ENCODE assay signal across 11 mouse cellular contexts in genomic region chr8:70857516-70857915, GRCm38 (mm10). TPM values are rescaled to one million over a fixed set of nuclear protein-coding genes. Genes with fewer than 3 reads are reported as not detected.
A peak's percentile ranks its signal among the peaks of the same experiment; 100 is the strongest.
DNase-seq lines count a peak whose midpoint lies in the region; ATAC-seq lines count a peak whose summit lies in the region.
"Had no signal": no experiment of that assay in that cellular context is flagged by ENCODE, and none has a peak within 500 bp of the region (broad histone marks: within the 10 kb centered on the region; RNA-seq: fewer than 3 reads in every experiment).

No protein-coding gene starts in this region.

- peaks cover 62% of the 10 kb centered on the region for H3K27me3 ChIP-seq in heart, embryonic 13.5 days (replicated peaks)
- peaks cover 54% of the 10 kb centered on the region for H3K27me3 ChIP-seq in heart, embryonic 12.5 days (replicated peaks)
- H3K27me3 ChIP-seq in hindbrain, embryonic 15.5 days = no peaks in the 10 kb centered on the region
- H3K27me3 ChIP-seq in midbrain, embryonic 16.5 days (ENCODE audit: control insufficient read depth, insufficient read depth, low read depth, low read length) = no peaks in the 10 kb centered on the region

- peak overlapping the region; percentile 77; the same call in 1 of the 2 replicates for H3K9ac ChIP-seq in heart, embryonic 13.5 days
- no peak overlapping the region for H3K9ac ChIP-seq in heart, embryonic 12.5 days
- H3K9ac ChIP-seq in hindbrain, embryonic 15.5 days = no peak overlapping the region
- H3K9ac ChIP-seq in midbrain, embryonic 16.5 days (ENCODE audit: low read depth, low read length) = 0 out of 2 replicates have a peak overlapping the region, but pooled peaks have one; percentile 16

- no peak for ATAC-seq in heart, embryonic 13.5 days (ENCODE audit: extremely low read depth, insufficient number of reproducible peaks, low FRiP score, low TSS enrichment)
- no peak for ATAC-seq in heart, embryonic 12.5 days (ENCODE audit: insufficient number of reproducible peaks, low FRiP score)
- no peak for ATAC-seq in hindbrain, embryonic 15.5 days (ENCODE audit: low FRiP score, low read depth)
- no peak for ATAC-seq in midbrain, embryonic 16.5 days
- no peak for ATAC-seq in monocyte, adult 5-6 weeks (replicated peaks; ENCODE audit: insufficient number of reproducible peaks, low FRiP score, low TSS enrichment, poor library complexity, severe bottlenecking)

- peaks cover 14% of the 10 kb centered on the region for H3K4me1 ChIP-seq in heart, embryonic 13.5 days
- H3K4me1 ChIP-seq in heart, embryonic 12.5 days (replicated peaks) = peaks cover 17% of the 10 kb centered on the region
- peaks cover 43% of the 10 kb centered on the region for H3K4me1 ChIP-seq in hindbrain, embryonic 15.5 days (replicated peaks)
- H3K4me1 ChIP-seq in midbrain, embryonic 16.5 days (ENCODE audit: control insufficient read depth, insufficient read depth, low read length) = peaks cover 23% of the 10 kb centered on the region

- 22% methylated on average over 4 of the region's 4 CpGs for WGBS in heart, embryonic 13.5 days
- WGBS in heart, embryonic 12.5 days = 16% methylated on average over 4 of the region's 4 CpGs
- 14% methylated on average over 4 of the region's 4 CpGs for WGBS in hindbrain, embryonic 15.5 days
- WGBS in midbrain, embryonic 16.5 days = 7% methylated on average over 4 of the region's 4 CpGs

- H3K4me3 ChIP-seq in heart, embryonic 13.5 days = 0 out of 2 replicates have a peak overlapping the region, but pooled peaks have one; percentile 58
- H3K4me3 ChIP-seq in heart, embryonic 12.5 days = no peak overlapping the region
- no peak overlapping the region for H3K4me3 ChIP-seq in hindbrain, embryonic 15.5 days
- no peak overlapping the region for H3K4me3 ChIP-seq in midbrain, embryonic 16.5 days (ENCODE audit: low read depth, low read length)

- H3K36me3 ChIP-seq in heart, embryonic 13.5 days = no peaks in the 10 kb centered on the region
- no peaks in the 10 kb centered on the region for H3K36me3 ChIP-seq in heart, embryonic 12.5 days
- no peaks in the 10 kb centered on the region for H3K36me3 ChIP-seq in hindbrain, embryonic 15.5 days
- no peaks in the 10 kb centered on the region for H3K36me3 ChIP-seq in midbrain, embryonic 16.5 days (ENCODE audit: control insufficient read depth, insufficient read depth, low read length)
- H3K36me3 ChIP-seq: G1E; heart, embryonic 15.5 days had no signal

- H3K4me2 ChIP-seq in heart, embryonic 13.5 days = 0 out of 2 replicates have a peak overlapping the region, but pooled peaks have one; percentile 88
- H3K4me2 ChIP-seq in heart, embryonic 12.5 days = no peak overlapping the region
- H3K4me2 ChIP-seq in hindbrain, embryonic 15.5 days = peak overlapping the region; percentile 85
- peak overlapping the region; percentile 89; the same call in 1 of the 2 replicates for H3K4me2 ChIP-seq in midbrain, embryonic 16.5 days (ENCODE audit: low read length)

- no peaks in the 10 kb centered on the region for H3K9me3 ChIP-seq in heart, embryonic 13.5 days
- H3K9me3 ChIP-seq in heart, embryonic 12.5 days (replicated peaks) = no peaks in the 10 kb centered on the region
- no peaks in the 10 kb centered on the region for H3K9me3 ChIP-seq in hindbrain, embryonic 15.5 days
- H3K9me3 ChIP-seq in midbrain, embryonic 16.5 days (replicated peaks; ENCODE audit: control insufficient read depth, low read length, poor library complexity, severe bottlenecking) = no peaks in the 10 kb centered on the region
- H3K9me3 ChIP-seq: G1E; heart, embryonic 15.5 days had no signal

- no peak overlapping the region for H3K27ac ChIP-seq in heart, embryonic 13.5 days (replicated peaks)
- no peak overlapping the region for H3K27ac ChIP-seq in heart, embryonic 12.5 days (ENCODE audit: poor library complexity, severe bottlenecking)
- H3K27ac ChIP-seq in hindbrain, embryonic 15.5 days (replicated peaks) = no peak overlapping the region
- no peak overlapping the region for H3K27ac ChIP-seq in midbrain, embryonic 16.5 days (ENCODE audit: low read length)
- H3K27ac ChIP-seq: heart, embryonic 15.5 days had no signal

- intact Hi-C loops in left cerebral cortex, postnatal 4 days (cut with DNase I) = no loop called here

- peak; percentile 44 for DNase-seq in MN1 (ENCODE audit: low spot score)
- DNase-seq in left cerebral cortex, postnatal 4 days = no peak
- no peak for DNase-seq in left cerebral cortex, adult 9 months (ENCODE audit: low spot score in 2 of 2)

RNA-seq across cellular contexts. Expression of gene Kcnn1, which starts 5.5 kb away (rescaled TPM):
- 1.5 TPM in 2 replicates for polyA plus RNA-seq in heart, embryonic 13.5 days (2015; fragmentation: Nextera tagmentation; extraction: Ambion mirVana)
- polyA plus RNA-seq in heart, embryonic 12.5 days (2016; fragmentation: Nextera tagmentation; extraction: Ambion mirVana) = 1.7 and 1.8 TPM in 2 replicates
- polyA plus RNA-seq in hindbrain, embryonic 15.5 days (2015; fragmentation: Nextera tagmentation; extraction: Ambion mirVana) = 19.2 and 19.8 TPM in 2 replicates
- 15.4 and 16.1 TPM in 2 replicates for polyA plus RNA-seq in midbrain, embryonic 16.5 days (2015; fragmentation: Nextera tagmentation; extraction: Ambion mirVana)
- 10 to 100 TPM; 29.6 to 48.2 TPM for total RNA-seq in left cerebral cortex, postnatal 4 days (2021)
- total RNA-seq in monocyte, adult 5-6 weeks (2017) = not detected in 3 replicates
- total RNA-seq: megakaryocyte-erythroid progenitor cell, adult 5-6 weeks had no signal

RNA-seq across cellular contexts. Expression of gene Ccdc124, which starts 16.2 kb away (rescaled TPM):
- polyA plus RNA-seq in heart, embryonic 13.5 days (2015; fragmentation: Nextera tagmentation; extraction: Ambion mirVana) = 88.5 and 89.0 TPM in 2 replicates
- polyA plus RNA-seq in heart, embryonic 12.5 days (2016; fragmentation: Nextera tagmentation; extraction: Ambion mirVana) = 81.8 and 87.0 TPM in 2 replicates
- polyA plus RNA-seq in hindbrain, embryonic 15.5 days (2015; fragmentation: Nextera tagmentation; extraction: Ambion mirVana) = 166 and 176 TPM in 2 replicates
- 167 and 182 TPM in 2 replicates for polyA plus RNA-seq in midbrain, embryonic 16.5 days (2015; fragmentation: Nextera tagmentation; extraction: Ambion mirVana)
- total RNA-seq in left cerebral cortex, postnatal 4 days (2021) = 10 to 100 TPM; 86.2 to 89.3 TPM
- 32.1 to 34.0 TPM (median 32.6 TPM) in 3 replicates for total RNA-seq in monocyte, adult 5-6 weeks (2017)

RNA-seq across cellular contexts. Expression of gene Arrdc2, which starts 18.0 kb away (rescaled TPM):
- polyA plus RNA-seq in heart, embryonic 13.5 days (2015; fragmentation: Nextera tagmentation; extraction: Ambion mirVana) = 1.9 and 2.4 TPM in 2 replicates
- 2.5 and 2.7 TPM in 2 replicates for polyA plus RNA-seq in heart, embryonic 12.5 days (2016; fragmentation: Nextera tagmentation; extraction: Ambion mirVana)
- polyA plus RNA-seq in hindbrain, embryonic 15.5 days (2015; fragmentation: Nextera tagmentation; extraction: Ambion mirVana) = 7.8 and 8.0 TPM in 2 replicates
- polyA plus RNA-seq in midbrain, embryonic 16.5 days (2015; fragmentation: Nextera tagmentation; extraction: Ambion mirVana) = 6.7 and 8.1 TPM in 2 replicates
- 10 to 100 TPM; 13.0 to 14.9 TPM for total RNA-seq in left cerebral cortex, postnatal 4 days (2021)
- 24.6 to 27.9 TPM (median 26.7 TPM) in 3 replicates for total RNA-seq in monocyte, adult 5-6 weeks (2017)

RNA-seq across cellular contexts. Expression of gene Slc5a5, which starts 35.0 kb away (rescaled TPM):
- 0.06 and 0.09 TPM in 2 replicates for polyA plus RNA-seq in heart, embryonic 13.5 days (2015; fragmentation: Nextera tagmentation; extraction: Ambion mirVana)
- 0.11 TPM in 1 of 2 replicates, not detected in the other for polyA plus RNA-seq in heart, embryonic 12.5 days (2016; fragmentation: Nextera tagmentation; extraction: Ambion mirVana)
- 1.7 and 1.9 TPM in 2 replicates for polyA plus RNA-seq in hindbrain, embryonic 15.5 days (2015; fragmentation: Nextera tagmentation; extraction: Ambion mirVana)
- polyA plus RNA-seq in midbrain, embryonic 16.5 days (2015; fragmentation: Nextera tagmentation; extraction: Ambion mirVana) = 1.7 and 1.9 TPM in 2 replicates
- total RNA-seq in left cerebral cortex, postnatal 4 days (2021) = 1 to 10 TPM; 4.4 to 4.5 TPM
- total RNA-seq in monocyte, adult 5-6 weeks (2017) = not detected in 3 replicates
- total RNA-seq: G1E; megakaryocyte-erythroid progenitor cell, adult 5-6 weeks had no signal

RNA-seq across cellular contexts. Expression of gene Rpl18a, which starts 39.7 kb away (rescaled TPM):
- polyA plus RNA-seq in heart, embryonic 13.5 days (2015; fragmentation: Nextera tagmentation; extraction: Ambion mirVana) = 3,040 and 3,097 TPM in 2 replicates
- polyA plus RNA-seq in heart, embryonic 12.5 days (2016; fragmentation: Nextera tagmentation; extraction: Ambion mirVana) = 2,379 and 2,528 TPM in 2 replicates
- polyA plus RNA-seq in hindbrain, embryonic 15.5 days (2015; fragmentation: Nextera tagmentation; extraction: Ambion mirVana) = 2,082 and 2,226 TPM in 2 replicates
- 1,781 and 1,796 TPM in 2 replicates for polyA plus RNA-seq in midbrain, embryonic 16.5 days (2015; fragmentation: Nextera tagmentation; extraction: Ambion mirVana)
- 1,000 to 10,000 TPM in 1 of 2 experiments, 100 to 1,000 TPM in 1; 955 to 1,024 TPM for total RNA-seq in left cerebral cortex, postnatal 4 days (2021)
- total RNA-seq in monocyte, adult 5-6 weeks (2017) = 1,371 to 1,607 TPM (median 1,447 TPM) in 3 replicates

Comparison
In these comparisons a context has a peak if more than half of its experiments do, and no peak if none do; other contexts are left out.
1. H3K9ac ChIP-seq: peak in heart, embryonic 13.5 days (single experiment) and midbrain, embryonic 16.5 days (single experiment); none in heart, embryonic 12.5 days (single experiment) and hindbrain, embryonic 15.5 days (single experiment).